Mouse (Mus musculus) MEL (cell line): ENCODE results near the gene Renbp.

Experiments used
- BHLHE40 ChIP-seq: IDR thresholded peaks from 2 replicates; pipeline ENCODE4 v1.6.1; 2012; ENCODE audit warnings: low read depth, mild to moderate bottlenecking, inconsistent platforms, low read length, improper control_type of control experiment, borderline replicate concordance
- CTCF ChIP-seq, 3 experiments: IDR thresholded peaks in 2 of 3; conservative IDR thresholded peaks in 1 of 3; 2 replicates each; pipeline ENCODE4 v1.5.1; 2011 to 2012; ENCODE audit warnings: low read length in 3 of 3, low read depth in 2 of 3, mild to moderate bottlenecking in 2 of 3, improper control_type of control experiment in 1 of 3, inconsistent platforms in 1 of 3, mixed read lengths in 1 of 3, moderate library complexity in 1 of 3; ENCODE audit not compliant: control insufficient read depth in 1 of 3, insufficient read depth in 1 of 3, poor library complexity in 1 of 3, severe bottlenecking in 1 of 3
- EP300 ChIP-seq, 2 experiments: IDR thresholded peaks; 2 replicates each; pipeline ENCODE4 v1.6.1; 2011; ENCODE audit warnings: improper control_type of control experiment in 2 of 2, low read length in 2 of 2, low read depth in 1 of 2, mild to moderate bottlenecking in 1 of 2
- ETS1 ChIP-seq: IDR thresholded peaks from 2 replicates; pipeline ENCODE4 v1.6.1; 2012; ENCODE audit warnings: low read depth, mild to moderate bottlenecking, inconsistent platforms, low read length, improper control_type of control experiment, moderate library complexity
- HCFC1 ChIP-seq: IDR thresholded peaks from 2 replicates; pipeline ENCODE4 v1.6.1; 2012; ENCODE audit warnings: low read depth, mild to moderate bottlenecking, inconsistent platforms, low read length, improper control_type of control experiment, moderate library complexity
- MAFK ChIP-seq: IDR thresholded peaks from 2 replicates; pipeline ENCODE4 v1.6.1; 2011; ENCODE audit warnings: low read depth, mild to moderate bottlenecking, low read length, improper control_type of control experiment, borderline replicate concordance
- MAZ ChIP-seq: IDR thresholded peaks from 2 replicates; pipeline ENCODE4 v1.6.1; 2012; ENCODE audit warnings: low read depth, mild to moderate bottlenecking, inconsistent platforms, low read length, improper control_type of control experiment
- NELFE ChIP-seq: IDR thresholded peaks from 2 replicates; pipeline ENCODE4 v1.6.1; 2011; ENCODE audit warnings: low read depth, low read length, improper control_type of control experiment
- POLR2A ChIP-seq, 2 experiments: IDR thresholded peaks; 2 replicates each; pipeline ENCODE4 v1.6.1; 2011 to 2012; ENCODE audit warnings: low read length in 2 of 2, mild to moderate bottlenecking in 2 of 2, control low read depth in 1 of 2, improper control_type of control experiment in 1 of 2, low read depth in 1 of 2, moderate library complexity in 1 of 2; ENCODE audit not compliant: control insufficient read depth in 1 of 2, insufficient read depth in 1 of 2, poor library complexity in 1 of 2
- RCOR1 ChIP-seq: IDR thresholded peaks from 2 replicates; pipeline ENCODE4 v1.6.1; 2012; ENCODE audit warnings: low read depth, mild to moderate bottlenecking, inconsistent platforms, low read length, improper control_type of control experiment
- SMC3 ChIP-seq: IDR thresholded peaks from 2 replicates; pipeline ENCODE4 v1.6.1; 2011; ENCODE audit warnings: low read depth, low read length, improper control_type of control experiment
- TCF12 ChIP-seq: IDR thresholded peaks from 2 replicates; pipeline ENCODE4 v1.6.1; 2014; ENCODE audit warnings: low read depth, mild to moderate bottlenecking, inconsistent platforms, low read length, improper control_type of control experiment, moderate library complexity
- USF1 ChIP-seq: IDR thresholded peaks from 2 replicates; pipeline ENCODE4 v1.6.1; 2014; ENCODE audit warnings: low read depth, mild to moderate bottlenecking, inconsistent platforms, low read length, improper control_type of control experiment, moderate library complexity

DNA sequence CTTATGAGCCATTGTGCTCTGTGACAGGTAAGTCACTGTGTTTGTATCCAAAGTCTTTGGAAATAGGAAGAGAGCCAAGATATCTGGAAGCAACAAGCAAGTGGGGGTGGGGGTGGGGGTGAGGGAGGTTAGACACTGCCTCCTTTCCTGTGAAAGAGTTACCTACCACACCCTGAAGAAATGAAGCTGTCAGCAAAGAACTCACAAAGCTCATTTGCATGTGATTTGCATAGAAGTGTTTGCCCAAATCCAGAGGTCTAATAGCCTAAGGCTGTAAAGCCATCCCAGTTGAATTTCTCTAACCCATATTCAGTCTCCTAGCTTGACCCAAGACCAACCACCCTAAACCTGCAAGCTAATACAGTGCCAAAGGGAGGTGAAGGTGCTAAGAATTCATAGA, 20.2 kb downstream of the Renbp start:
- TF ChIP-seq ETS1 (no peak), CTCF (IDR thresholded peaks at IDR 0.05 in 2 of 3, conservative IDR thresholded peaks at IDR 0.05 in 1 of 3; ENCODE audit: control insufficient read depth in 1 of 3, insufficient read depth in 1 of 3, low read depth in 2 of 3, low read length in 3 of 3, poor library complexity in 1 of 3, severe bottlenecking in 1 of 3) (no peak), BHLHE40 (no peak), EP300 (IDR thresholded peaks at IDR 0.05; ENCODE audit: low read depth in 1 of 2, low read length in 2 of 2) (no peak), POLR2A (IDR thresholded peaks at IDR 0.05; ENCODE audit: control insufficient read depth in 1 of 2, insufficient read depth in 1 of 2, low read depth in 1 of 2, low read length in 2 of 2, poor library complexity in 1 of 2) (no peak), MAZ (no peak), USF1 (no peak), MAFK (no peak), RCOR1 (no peak), TCF12 (no peak), SMC3 (no peak), HCFC1 (no peak), NELFE (no peak)
